Mouse (Mus musculus) MEL (cell line): Measurements from ENCODE around the gene Antxrl. TPM values are rescaled to one million over a fixed set of nuclear protein-coding genes. Genes with fewer than 3 reads are reported as not detected.

Source experiments
- DNase-seq: peaks from one replicate; pipeline ENCODE4 v3.0.0; 2011; ENCODE audit warnings: low read depth, low spot score
- H3K27ac ChIP-seq: 2 replicates; pipeline ENCODE4 v1.5.1; 2012; ENCODE audit warnings: low read depth, mild to moderate bottlenecking, control low read depth, low read length, moderate library complexity; ENCODE audit not compliant: control insufficient read depth
- H3K27me3 ChIP-seq, 2 experiments: fragments of 150-350 bp in 1 of 2; sonication (generic) in 1 of 2; 2 replicates each; pipeline ENCODE4 v1.6.1; 2012; ENCODE audit warnings: low read length in 2 of 2, mild to moderate bottlenecking in 2 of 2, improper control_type of control experiment in 1 of 2, moderate library complexity in 1 of 2; ENCODE audit not compliant: insufficient read depth in 2 of 2, control insufficient read depth in 1 of 2
- H3K36me3 ChIP-seq, 2 experiments: 2 replicates each; pipeline ENCODE4 v1.6.1; 2012 to 2014; ENCODE audit warnings: low read length in 2 of 2, improper control_type of control experiment in 1 of 2, inconsistent platforms in 1 of 2, mild to moderate bottlenecking in 1 of 2; ENCODE audit not compliant: insufficient read depth in 2 of 2, control insufficient read depth in 1 of 2
- H3K4me1 ChIP-seq, 2 experiments: fragments of 150-350 bp in 1 of 2; sonication (generic) in 1 of 2; 2 replicates each; pipeline ENCODE4 v1.6.1; 2012; ENCODE audit warnings: low read length in 2 of 2, improper control_type of control experiment in 1 of 2, mild to moderate bottlenecking in 1 of 2; ENCODE audit not compliant: insufficient read depth in 2 of 2, control insufficient read depth in 1 of 2
- H3K4me3 ChIP-seq, 2 experiments: fragments of 150-350 bp in 1 of 2; sonication (generic) in 1 of 2; 2 replicates each; pipeline ENCODE4 v1.5.1; 2012; ENCODE audit warnings: low read depth in 2 of 2, low read length in 2 of 2, mild to moderate bottlenecking in 2 of 2, moderate library complexity in 2 of 2, control low read depth in 1 of 2, improper control_type of control experiment in 1 of 2; ENCODE audit not compliant: control insufficient read depth in 1 of 2, insufficient read depth in 1 of 2
- H3K79me2 ChIP-seq: 2 replicates; pipeline ENCODE4 v1.6.1; 2012; ENCODE audit warnings: mild to moderate bottlenecking, low read length, moderate library complexity; ENCODE audit not compliant: control insufficient read depth, poor library complexity, insufficient read depth
- H3K9ac ChIP-seq: 2 replicates; pipeline ENCODE4 v1.6.1; 2012; ENCODE audit warnings: low read depth, mild to moderate bottlenecking, control low read depth, low read length, moderate library complexity; ENCODE audit not compliant: control insufficient read depth, poor library complexity, severe bottlenecking
- H3K9me3 ChIP-seq: fragments of 150-350 bp; sonication (generic); replicated peaks from 2 replicates; pipeline ENCODE4 v1.6.1; 2012; ENCODE audit warnings: mild to moderate bottlenecking, low read length, improper control_type of control experiment, moderate library complexity; ENCODE audit not compliant: insufficient read depth
- CHD1 ChIP-seq: IDR thresholded peaks from 2 replicates; pipeline ENCODE4 v1.6.1; 2012; ENCODE audit warnings: low read depth, mild to moderate bottlenecking, inconsistent platforms, low read length, improper control_type of control experiment
- E2F4 ChIP-seq: IDR thresholded peaks from 2 replicates; pipeline ENCODE4 v1.6.1; 2011; ENCODE audit warnings: low read depth, low read length, improper control_type of control experiment, borderline replicate concordance
- ELF1 ChIP-seq: IDR thresholded peaks from 2 replicates; pipeline ENCODE4 v1.6.1; 2014; ENCODE audit warnings: low read depth, mild to moderate bottlenecking, inconsistent platforms, low read length, improper control_type of control experiment, moderate library complexity
- ETS1 ChIP-seq: IDR thresholded peaks from 2 replicates; pipeline ENCODE4 v1.6.1; 2012; ENCODE audit warnings: low read depth, mild to moderate bottlenecking, inconsistent platforms, low read length, improper control_type of control experiment, moderate library complexity
- HCFC1 ChIP-seq: IDR thresholded peaks from 2 replicates; pipeline ENCODE4 v1.6.1; 2012; ENCODE audit warnings: low read depth, mild to moderate bottlenecking, inconsistent platforms, low read length, improper control_type of control experiment, moderate library complexity
- JUND ChIP-seq: IDR thresholded peaks from 2 replicates; pipeline ENCODE4 v1.6.1; 2011; ENCODE audit warnings: low read depth, mild to moderate bottlenecking, improper control_type of control experiment, low read length
- KAT2A ChIP-seq: conservative IDR thresholded peaks from 2 replicates; pipeline ENCODE4 v1.6.1; 2012; ENCODE audit warnings: low read depth, low read length, improper control_type of control experiment, inconsistent platforms
- MAFK ChIP-seq: IDR thresholded peaks from 2 replicates; pipeline ENCODE4 v1.6.1; 2011; ENCODE audit warnings: low read depth, mild to moderate bottlenecking, low read length, improper control_type of control experiment, borderline replicate concordance
- MAX ChIP-seq: IDR thresholded peaks from 2 replicates; pipeline ENCODE4 v1.6.1; 2011; ENCODE audit warnings: low read length, improper control_type of control experiment
- MEF2A ChIP-seq: IDR thresholded peaks from 2 replicates; pipeline ENCODE4 v1.6.1; 2014; ENCODE audit warnings: low read depth, mild to moderate bottlenecking, inconsistent platforms, low read length, improper control_type of control experiment; ENCODE audit not compliant: poor library complexity, insufficient replicate concordance, severe bottlenecking; ENCODE audit errors: extremely low read depth
- MXI1 ChIP-seq: IDR thresholded peaks from 2 replicates; pipeline ENCODE4 v1.6.1; 2011; ENCODE audit warnings: mild to moderate bottlenecking, low read depth, low read length, improper control_type of control experiment
- MYB ChIP-seq: IDR thresholded peaks from 2 replicates; pipeline ENCODE4 v1.6.1; 2011; ENCODE audit warnings: mild to moderate bottlenecking, low read depth, low read length, improper control_type of control experiment
- MYC ChIP-seq: IDR thresholded peaks from 2 replicates; pipeline ENCODE4 v1.6.1; 2011; ENCODE audit warnings: low read depth, mild to moderate bottlenecking, low read length, improper control_type of control experiment, moderate library complexity
- NELFE ChIP-seq: IDR thresholded peaks from 2 replicates; pipeline ENCODE4 v1.6.1; 2011; ENCODE audit warnings: low read depth, low read length, improper control_type of control experiment
- NRF1 ChIP-seq: IDR thresholded peaks from 2 replicates; pipeline ENCODE4 v1.6.1; 2014; ENCODE audit warnings: low read depth, mild to moderate bottlenecking, inconsistent platforms, low read length, improper control_type of control experiment, moderate library complexity; ENCODE audit not compliant: poor library complexity, insufficient read depth, severe bottlenecking
- POLR2A ChIP-seq, 2 experiments: IDR thresholded peaks; 2 replicates each; pipeline ENCODE4 v1.6.1; 2011 to 2012; ENCODE audit warnings: low read length in 2 of 2, mild to moderate bottlenecking in 2 of 2, control low read depth in 1 of 2, improper control_type of control experiment in 1 of 2, low read depth in 1 of 2, moderate library complexity in 1 of 2; ENCODE audit not compliant: control insufficient read depth in 1 of 2, insufficient read depth in 1 of 2, poor library complexity in 1 of 2
- POLR2AphosphoS2 ChIP-seq: IDR thresholded peaks from 2 replicates; pipeline ENCODE4 v1.6.1; 2011; ENCODE audit warnings: low read length, improper control_type of control experiment
- POLR2AphosphoS5 ChIP-seq: IDR thresholded peaks from 2 replicates; pipeline ENCODE4 v1.6.1; 2012; ENCODE audit warnings: low read depth, borderline replicate concordance, mild to moderate bottlenecking, inconsistent platforms, low read length, moderate library complexity, mixed read lengths
- SIN3A ChIP-seq: IDR thresholded peaks from 2 replicates; pipeline ENCODE4 v1.6.1; 2012; ENCODE audit warnings: low read length, improper control_type of control experiment, inconsistent platforms
- SMC3 ChIP-seq: IDR thresholded peaks from 2 replicates; pipeline ENCODE4 v1.6.1; 2011; ENCODE audit warnings: low read depth, low read length, improper control_type of control experiment
- TAL1 ChIP-seq: IDR thresholded peaks from 2 replicates; pipeline ENCODE4 v1.6.1; 2012; ENCODE audit warnings: mild to moderate bottlenecking, inconsistent platforms, low read length, moderate library complexity, mixed read lengths
- TCF12 ChIP-seq: IDR thresholded peaks from 2 replicates; pipeline ENCODE4 v1.6.1; 2014; ENCODE audit warnings: low read depth, mild to moderate bottlenecking, inconsistent platforms, low read length, improper control_type of control experiment, moderate library complexity
- USF1 ChIP-seq: IDR thresholded peaks from 2 replicates; pipeline ENCODE4 v1.6.1; 2014; ENCODE audit warnings: low read depth, mild to moderate bottlenecking, inconsistent platforms, low read length, improper control_type of control experiment, moderate library complexity
- ZC3H11A ChIP-seq: IDR thresholded peaks from 2 replicates; pipeline ENCODE4 v1.6.1; 2012; ENCODE audit warnings: low read depth, mild to moderate bottlenecking, inconsistent platforms, low read length, improper control_type of control experiment
- polyA plus RNA-seq, 2 experiments: library from polyadenylated mRNA; stranded (reverse) in 1 of 2; unstranded in 1 of 2; fragments of >175 nt in 1 of 2; fragments of >200 nt in 1 of 2; gene quantifications; 2 replicates each; pipeline versions ENCODE4 v1.2.1 to v1.2.4; 2012; ENCODE audit warnings: low replicate concordance in 2 of 2, low read depth in 1 of 2; ENCODE audit not compliant: insufficient read length in 2 of 2, insufficient read depth in 1 of 2, missing spikeins in 1 of 2
- total RNA-seq: library from RNA; depleted of rRNA; stranded (reverse); fragments of 300-350 nt; gene quantifications from 2 replicates; pipeline ENCODE4 v1.2.3, GENCODE M21; 2012

The Antxrl gene
- total and polyA plus RNA-seq, 3 experiments: not detected

DNA sequence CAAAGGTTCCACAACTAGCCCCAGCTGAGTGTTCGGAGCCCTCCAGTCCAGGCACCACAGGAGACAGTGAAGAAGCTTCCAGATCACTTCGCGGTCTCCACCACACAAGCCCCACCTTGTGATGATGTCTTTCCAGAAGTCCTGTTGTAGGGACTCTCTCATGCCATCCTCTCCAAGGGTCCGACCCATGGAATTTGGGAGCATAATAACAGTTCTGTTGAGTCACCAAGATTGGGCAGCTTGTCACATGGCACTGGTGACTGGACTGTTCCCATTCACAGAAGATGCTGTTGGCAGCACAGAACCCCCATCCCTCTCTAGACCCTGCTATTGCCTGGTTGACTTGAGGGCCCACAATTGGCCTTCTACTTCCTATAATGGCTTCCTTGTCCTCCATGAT is 36.1 kb upstream of the Antxrl start, which contains the start of gene Gm5460:
TSS of gene Gm5460 (plus strand) at position 378 of the 400 bp plus-strand sequence.
- no peaks in the 10 kb centered on the region for H3K36me3 ChIP-seq
- no peaks in the 10 kb centered on the region for H3K27me3 ChIP-seq
- TF ChIP-seq MXI1: no peak
- TF ChIP-seq E2F4: no peak
- TF ChIP-seq HCFC1: no peak
- no peak for TF ChIP-seq MYB
- TF ChIP-seq SMC3: no peak
- no peak for TF ChIP-seq ZC3H11A
- TF ChIP-seq TAL1: no peak
- H3K79me2 ChIP-seq: no peaks in the 10 kb centered on the region
- DNase-seq: no peak
- H3K9me3 ChIP-seq: no peaks in the 10 kb centered on the region
- H3K27ac ChIP-seq: no peak within 1 kb of the TSS
- H3K4me1 ChIP-seq: no peaks in the 10 kb centered on the region
- H3K9ac ChIP-seq: no peak within 1 kb of the TSS
- H3K4me3 ChIP-seq: no peak within 1 kb of the TSS

DNA sequence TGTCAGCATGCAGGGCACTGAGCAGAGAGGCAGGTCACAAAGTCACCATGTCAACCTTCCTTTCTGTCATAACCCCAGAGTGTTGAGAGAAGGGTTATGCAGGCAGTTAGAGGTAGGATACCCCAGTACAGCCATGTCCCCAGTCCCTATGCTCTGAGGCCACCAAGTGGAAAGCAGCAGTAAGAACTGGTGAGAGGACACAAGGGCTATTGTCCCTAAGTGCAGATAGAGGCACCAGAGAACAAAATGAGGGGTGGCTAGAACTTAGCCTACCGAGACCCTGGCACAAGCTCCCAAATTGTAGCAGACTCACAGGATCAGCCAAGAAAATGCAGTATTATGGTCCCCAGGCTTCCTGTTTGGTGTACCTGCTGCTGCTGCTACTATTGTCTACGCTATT is 35.6 kb upstream of the Antxrl start:
- Histone ChIP-seq H3K9ac (no peak overlapping the region), H3K9me3 (no peaks in the 10 kb centered on the region), H3K27ac (no peak overlapping the region), H3K4me3 (no peak overlapping the region), H3K4me1 (no peaks in the 10 kb centered on the region), H3K79me2 (no peaks in the 10 kb centered on the region), H3K27me3 (no peaks in the 10 kb centered on the region), H3K36me3 (no peaks in the 10 kb centered on the region)
- no peak for DNase-seq
- TF ChIP-seq ELF1 (no peak), MAFK (no peak)

DNA sequence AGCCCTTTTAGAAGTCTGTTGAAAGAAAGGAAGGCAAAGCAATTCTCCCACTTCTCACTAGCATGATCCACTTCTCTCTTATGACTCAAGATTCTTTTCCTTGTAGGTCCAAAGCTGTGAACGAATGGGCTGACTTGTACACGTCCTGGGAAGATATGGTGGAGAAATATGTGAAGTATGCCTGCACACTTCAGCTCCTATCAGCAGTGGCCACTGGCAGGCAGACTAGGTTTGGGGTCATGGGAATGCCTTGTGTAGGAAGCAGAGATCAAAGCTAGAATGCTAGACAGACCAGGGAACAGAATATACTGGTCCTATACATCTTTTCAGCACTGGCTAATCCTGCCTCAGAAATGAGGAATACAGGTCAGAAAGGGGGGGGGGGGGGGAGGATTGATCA is 25.8 kb upstream of the Antxrl start:
- TF ChIP-seq NRF1 (no peak), NELFE (no peak), ETS1 (no peak), ZC3H11A (no peak), POLR2AphosphoS2 (no peak), TCF12 (no peak), MAX (no peak), POLR2AphosphoS5 (no peak), MYC (no peak), POLR2A (IDR thresholded peaks at IDR 0.05; ENCODE audit: control insufficient read depth in 1 of 2, insufficient read depth in 1 of 2, low read depth in 1 of 2, low read length in 2 of 2, poor library complexity in 1 of 2) (no peak), JUND (no peak), ELF1 (no peak), SIN3A (no peak), CHD1 (no peak), KAT2A (no peak), MAFK (no peak), MEF2A (no peak), USF1 (no peak)
- no peak for DNase-seq
- no peaks in the 10 kb centered on the region for H3K4me1 ChIP-seq
- H3K36me3 ChIP-seq: no peaks in the 10 kb centered on the region
- H3K27ac ChIP-seq: no peak overlapping the region
- no peak overlapping the region for H3K9ac ChIP-seq
- H3K4me3 ChIP-seq: no peak overlapping the region
- H3K79me2 ChIP-seq: no peaks in the 10 kb centered on the region
- no peaks in the 10 kb centered on the region for H3K27me3 ChIP-seq
- no peaks in the 10 kb centered on the region for H3K9me3 ChIP-seq
